Mouse (Mus musculus): Measurements from ENCODE around the gene Baiap2. TPM values are rescaled to one million over a fixed set of nuclear protein-coding genes. Genes with fewer than 3 reads are reported as not detected.
A peak's percentile ranks its signal among the peaks of the same experiment; 100 is the strongest.

The Baiap2 gene
- polyA plus RNA-seq, 1 experiment: 229 TPM

- no peak for DNase-seq (ENCODE audit: extremely low spot score in 1 of 2, low spot score in 1 of 2)
Observed at GRCm38 (mm10) chr11:120005434-120006317, 63.1 kb downstream of the Baiap2 start.

GRCm38 (mm10) chr11:120007496-120008080 lies 65.0 kb downstream of the Baiap2 start:
- DNase-seq (ENCODE audit: extremely low spot score in 1 of 2, low spot score in 1 of 2): no peak

DNA sequence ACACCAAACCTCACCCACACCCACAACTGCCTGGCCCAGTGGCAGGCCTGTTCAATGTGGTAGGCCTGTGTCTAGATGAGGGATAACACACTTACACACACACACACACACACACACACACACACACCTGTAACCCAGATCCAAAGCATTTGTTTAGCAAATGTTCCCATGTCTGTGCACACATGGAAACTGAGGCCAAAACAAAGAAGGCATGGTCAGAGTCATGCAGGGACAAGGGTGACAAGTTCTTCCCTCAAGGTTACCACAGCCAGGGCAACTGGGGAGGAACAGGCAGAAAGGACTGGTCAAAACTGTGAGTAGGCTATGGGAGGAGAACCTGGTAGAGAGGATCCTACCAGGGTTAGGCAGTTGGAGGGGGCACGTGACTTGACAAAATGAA lies 65.9 kb downstream of the Baiap2 start:
- DNase-seq (ENCODE audit: extremely low spot score in 1 of 2, low spot score in 1 of 2): no peak

DNA sequence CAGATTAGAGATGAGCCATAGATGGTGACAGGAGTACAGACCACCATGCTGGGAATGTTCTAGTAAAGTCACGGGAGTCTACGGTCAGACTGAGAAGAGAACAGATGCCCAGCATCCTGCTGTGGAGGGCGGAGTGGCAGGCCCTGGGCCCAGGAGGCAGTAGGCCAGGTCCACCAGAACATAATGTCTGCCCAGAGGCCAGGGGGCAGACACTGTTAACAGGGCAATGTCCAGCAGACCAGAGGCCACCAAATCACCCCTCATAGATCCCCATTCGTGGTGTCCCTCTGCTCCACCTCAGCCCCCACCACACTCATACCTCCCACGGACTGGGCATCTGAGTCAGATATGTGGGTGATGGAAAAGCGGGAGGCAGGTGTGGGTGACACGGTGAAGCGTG lies 66.4 kb downstream of the Baiap2 start:
- no peak for DNase-seq (ENCODE audit: extremely low spot score in 1 of 2, low spot score in 1 of 2)

- DNase-seq (ENCODE audit: extremely low spot score in 1 of 2, low spot score in 1 of 2): no peak
Observed at GRCm38 (mm10) chr11:120009937-120010336, 67.4 kb downstream of the Baiap2 start.

DNA sequence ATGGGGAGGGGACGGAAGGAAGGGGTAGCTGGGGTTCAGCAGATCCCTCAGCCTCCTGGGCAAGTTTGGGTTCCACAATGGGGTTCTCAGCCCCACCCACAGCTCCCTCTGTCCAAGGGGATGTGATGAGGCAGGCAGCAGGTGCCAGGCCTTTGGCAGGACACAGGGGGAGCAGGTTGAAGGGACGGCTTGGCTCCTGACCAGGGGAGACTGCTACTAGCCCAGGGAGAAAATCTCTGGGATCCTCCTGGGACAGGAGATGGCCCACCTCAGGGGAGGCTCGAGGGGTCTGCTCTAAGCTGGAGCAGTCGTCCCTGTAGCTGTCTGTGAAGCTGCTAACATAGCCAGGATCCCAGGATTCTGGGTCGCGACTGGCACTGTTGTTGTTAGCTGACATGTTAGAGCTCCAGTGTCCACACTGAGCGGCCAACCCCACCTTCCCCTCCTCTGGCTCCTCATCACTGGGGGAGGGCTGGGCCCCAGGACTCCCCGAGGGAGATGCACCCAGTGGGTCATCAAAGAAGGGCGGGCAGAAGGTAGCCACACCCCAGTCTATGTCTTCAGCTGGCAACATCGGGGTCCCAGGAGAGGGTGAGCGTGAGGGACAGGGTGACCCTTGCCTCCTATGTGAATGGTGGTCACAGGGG lies 68.7 kb downstream of the Baiap2 start:
- DNase-seq (ENCODE audit: extremely low spot score in 1 of 2, low spot score in 1 of 2): no peak

DNA sequence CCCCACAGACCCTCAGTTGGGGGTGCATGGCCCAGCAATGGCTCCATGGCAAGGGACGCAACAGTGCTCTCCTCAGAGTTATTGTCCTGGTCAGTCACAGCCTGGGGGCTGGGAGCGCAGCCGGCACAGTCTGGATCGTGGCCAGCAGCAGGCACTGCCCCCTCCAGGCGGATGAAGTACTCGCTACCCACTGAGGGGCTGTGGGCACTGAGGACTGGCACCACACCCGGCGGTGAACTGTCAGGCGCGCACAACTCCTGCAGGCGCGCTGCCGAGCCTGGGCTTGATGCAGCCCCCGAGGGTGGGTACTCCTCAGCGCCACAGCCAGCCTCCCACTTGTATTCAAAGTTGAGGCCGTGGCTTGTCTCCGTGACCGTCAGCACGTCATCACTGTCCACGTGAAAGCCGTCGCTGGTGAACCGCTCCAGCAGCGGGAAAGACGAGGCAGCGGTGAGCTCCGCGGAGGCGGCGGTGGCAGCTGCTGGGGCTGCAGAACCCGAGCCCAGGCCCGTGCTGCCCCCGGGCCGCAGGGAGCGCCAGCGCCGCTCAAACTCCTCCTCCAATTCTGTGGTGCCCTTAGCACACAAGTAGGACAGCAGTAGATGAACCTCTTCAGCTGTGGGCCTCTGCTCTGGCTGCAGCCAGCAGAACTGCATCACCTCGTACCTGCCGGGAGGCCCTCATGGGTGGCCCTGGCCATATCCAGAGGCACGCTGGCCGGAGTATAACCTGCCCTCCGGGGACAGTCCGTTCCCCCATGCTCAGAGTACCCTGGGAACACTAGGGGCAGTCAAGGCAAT lies 69.4 kb downstream of the Baiap2 start:
- DNase-seq (ENCODE audit: extremely low spot score in 1 of 2, low spot score in 1 of 2): peak in 1 of 2 experiments; percentile 58

DNA sequence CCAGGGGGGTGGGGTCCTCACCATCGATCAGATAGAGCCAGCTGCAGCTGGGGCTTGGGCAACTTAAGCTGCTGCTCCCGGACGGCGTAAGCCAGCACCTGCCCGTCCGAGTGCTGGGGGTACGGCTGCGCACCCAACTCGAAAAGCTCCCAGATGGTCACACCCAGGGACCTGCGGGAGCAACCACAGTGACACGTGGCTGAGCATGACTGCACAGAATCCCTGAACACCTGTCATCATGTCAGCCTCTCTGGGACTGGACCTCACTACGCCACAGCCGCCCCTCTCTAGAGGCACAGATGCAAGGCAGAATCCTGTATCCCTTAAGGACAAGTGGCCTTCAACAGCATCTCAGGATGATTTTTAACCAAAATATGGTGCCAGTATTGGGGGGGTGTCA lies 70.1 kb downstream of the Baiap2 start:
- DNase-seq (ENCODE audit: extremely low spot score in 1 of 2, low spot score in 1 of 2): no peak

- DNase-seq (ENCODE audit: extremely low spot score in 1 of 2, low spot score in 1 of 2): peak; percentile 79 to 93
Observed at GRCm38 (mm10) chr11:120013174-120013711, 70.7 kb downstream of the Baiap2 start.

- no peak for DNase-seq (ENCODE audit: extremely low spot score in 1 of 2, low spot score in 1 of 2)
Observed at GRCm38 (mm10) chr11:120014758-120015157, 72.2 kb downstream of the Baiap2 start.

- no peak for DNase-seq (ENCODE audit: extremely low spot score in 1 of 2, low spot score in 1 of 2)
Observed at GRCm38 (mm10) chr11:120017011-120017410, 74.4 kb downstream of the Baiap2 start.

DNA sequence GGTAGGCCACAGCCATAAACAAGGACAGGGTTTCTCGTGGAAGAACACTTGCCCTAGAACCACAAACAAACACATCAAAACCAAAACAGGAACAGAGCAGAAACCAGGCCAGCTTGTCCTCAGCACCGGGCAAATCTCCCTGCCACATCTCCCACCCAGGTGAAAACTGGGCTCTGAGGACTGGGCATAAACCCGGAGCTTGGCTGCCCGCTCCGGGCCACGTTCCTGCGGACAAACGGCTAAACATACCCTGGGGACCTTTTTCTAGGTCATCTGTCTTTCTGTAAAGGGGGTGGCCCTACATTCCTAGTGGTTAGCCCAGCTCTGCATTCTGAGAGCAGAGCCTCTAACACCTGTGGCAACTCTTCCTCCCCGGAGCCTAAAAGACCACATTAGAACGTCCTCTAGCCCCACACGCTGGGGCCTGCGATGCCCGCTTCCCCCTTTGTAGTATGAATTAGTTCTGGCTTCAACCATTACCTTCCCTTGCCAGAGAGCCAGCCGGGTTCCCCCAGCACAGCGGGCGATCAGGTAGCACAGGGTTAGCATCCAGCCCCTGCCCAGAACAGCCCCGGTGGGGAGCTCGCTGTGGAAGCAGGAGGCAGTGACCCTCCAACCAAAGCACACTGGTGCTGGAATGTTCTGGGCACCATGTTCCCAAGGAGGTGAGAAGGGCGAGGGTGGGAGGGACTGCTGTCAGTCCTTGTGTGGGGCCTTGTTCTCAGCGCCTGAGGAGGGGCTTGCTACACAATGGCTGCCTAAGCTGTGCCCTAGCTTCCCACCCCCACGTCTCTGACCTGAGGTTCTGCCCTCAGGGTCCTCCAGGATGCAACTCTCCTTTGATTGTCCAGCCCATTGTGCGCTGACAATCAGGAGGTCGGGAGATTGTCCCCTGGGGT lies 77.2 kb downstream of the Baiap2 start:
- no peak for DNase-seq (ENCODE audit: extremely low spot score in 1 of 2, low spot score in 1 of 2)

DNA sequence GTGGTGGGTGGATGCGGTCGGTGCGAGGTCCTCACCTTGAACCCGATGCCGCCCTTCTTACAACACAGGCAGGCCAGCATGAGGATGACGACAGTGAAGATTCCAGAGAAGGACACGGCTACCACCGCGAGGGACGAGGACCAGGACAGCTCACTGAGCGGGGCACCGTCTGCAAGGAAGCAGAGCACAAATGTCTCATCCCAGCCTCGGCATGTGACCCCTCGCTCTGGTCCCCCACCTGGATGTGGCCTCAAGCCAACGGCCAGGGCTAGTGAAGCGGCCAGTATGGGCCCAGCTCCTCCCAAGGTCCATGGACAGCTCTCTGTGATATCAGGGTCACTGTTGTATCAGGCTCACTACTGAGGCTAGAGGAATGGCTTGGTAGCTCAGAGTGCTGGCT lies 78.8 kb downstream of the Baiap2 start:
- no peak for DNase-seq (ENCODE audit: extremely low spot score in 1 of 2, low spot score in 1 of 2)

GRCm38 (mm10) chr11:120022216-120022615 lies 79.7 kb downstream of the Baiap2 start:
- DNase-seq (ENCODE audit: extremely low spot score in 1 of 2, low spot score in 1 of 2): no peak

DNA sequence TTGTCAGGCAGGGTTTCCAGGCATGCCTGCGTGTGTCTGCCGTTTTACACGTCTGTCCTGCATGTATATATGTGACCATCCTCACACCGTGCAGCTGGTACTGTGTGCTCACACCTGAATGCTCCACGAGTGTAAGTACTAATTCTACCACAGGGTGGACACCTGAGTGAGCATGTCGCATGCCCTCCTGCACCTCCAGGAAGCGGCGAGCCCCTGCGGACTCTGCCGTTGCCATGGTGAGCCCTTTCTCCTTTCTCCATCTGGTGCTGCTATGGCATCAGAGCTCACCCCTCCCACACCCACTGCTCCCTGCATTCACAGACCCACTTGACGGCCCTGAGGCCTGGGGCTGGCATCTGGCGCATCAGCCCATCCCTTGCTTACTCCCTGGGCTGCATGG lies 80.3 kb downstream of the Baiap2 start:
- DNase-seq (ENCODE audit: extremely low spot score in 1 of 2, low spot score in 1 of 2): no peak

- DNase-seq (ENCODE audit: extremely low spot score in 1 of 2, low spot score in 1 of 2): no peak
Observed at GRCm38 (mm10) chr11:120026941-120027340, 84.4 kb downstream of the Baiap2 start.

- DNase-seq (ENCODE audit: extremely low spot score in 1 of 2, low spot score in 1 of 2): no peak
Observed at GRCm38 (mm10) chr11:120028319-120029092, 85.9 kb downstream of the Baiap2 start.

GRCm38 (mm10) chr11:120029431-120030144 lies 87.0 kb downstream of the Baiap2 start:
- no peak for DNase-seq (ENCODE audit: extremely low spot score in 1 of 2, low spot score in 1 of 2)

Measured in frontal cortex, adult 2 months (tissue).